Comparison of ENCODE assay signal across 8 mouse cellular contexts in genomic region chr3:123385118-123385485, GRCm38 (mm10). TPM values are rescaled to one million over a fixed set of nuclear protein-coding genes. Genes with fewer than 3 reads are reported as not detected.
DNase-seq lines count a peak whose midpoint lies in the region; ATAC-seq and TF ChIP-seq lines count a peak whose summit lies in the region.

No protein-coding gene starts in this region.

- peak overlapping the region; percentile 57 for H3K4me2 ChIP-seq in forebrain, embryonic 15.5 days (replicated peaks)
- H3K4me2 ChIP-seq in liver, postnatal 0 days (ENCODE audit: low read depth, low read length) = peak overlapping the region; percentile 89

- H3K9ac ChIP-seq in MEL (ENCODE audit: control insufficient read depth, low read depth, low read length, poor library complexity, severe bottlenecking) = peak overlapping the region; percentile 81
- peak overlapping the region; percentile 62 for H3K9ac ChIP-seq in forebrain, embryonic 15.5 days (replicated peaks)
- peak overlapping the region; percentile 82 for H3K9ac ChIP-seq in liver, postnatal 0 days (replicated peaks)

- no peaks in the 10 kb centered on the region for H3K27me3 ChIP-seq in kidney, adult 2 months (replicated peaks; ENCODE audit: control insufficient read depth, insufficient read depth, low read length)
- no peaks in the 10 kb centered on the region for H3K27me3 ChIP-seq in MEL (ENCODE audit: control insufficient read depth in 1 of 2, insufficient read depth in 2 of 2, low read length in 2 of 2)
- peaks cover 10% of the 10 kb centered on the region; the same call in 1 of the 2 replicates for H3K27me3 ChIP-seq in forebrain, embryonic 15.5 days
- no peaks in the 10 kb centered on the region for H3K27me3 ChIP-seq in liver, postnatal 0 days (ENCODE audit: insufficient read depth, low read length)

- no peak for DNase-seq in kidney, adult 2 months
- DNase-seq in kidney, postnatal 4 days = no peak
- no peak for DNase-seq in MEL (ENCODE audit: low read depth, low spot score)
- DNase-seq in liver, postnatal 0 days = no peak
- DNase-seq in urinary bladder, adult 2 months (ENCODE audit: low spot score) = no peak

- peaks cover 20% of the 10 kb centered on the region for H3K79me2 ChIP-seq in MEL (ENCODE audit: control insufficient read depth, insufficient read depth, low read length, poor library complexity)

- WGBS in kidney, adult 2 months = 5% methylated on average over 6 of the region's 6 CpGs
- WGBS in forebrain, embryonic 15.5 days = 11% methylated on average over 6 of the region's 6 CpGs
- 5% methylated on average over 6 of the region's 6 CpGs for WGBS in liver, postnatal 0 days (ENCODE audit: insufficient replicate concordance)

- no peak for TF ChIP-seq POLR2A in kidney, adult 2 months (IDR thresholded peaks at IDR 0.05; ENCODE audit: low read depth, low read length)
- TF ChIP-seq POLR2A in MEL (IDR thresholded peaks at IDR 0.05; ENCODE audit: control insufficient read depth in 1 of 2, insufficient read depth in 1 of 2, low read depth in 1 of 2, low read length in 2 of 2, poor library complexity in 1 of 2) = no peak

- no peaks in the 10 kb centered on the region for H3K4me1 ChIP-seq in kidney, adult 2 months (ENCODE audit: control insufficient read depth, insufficient read depth, low read length)
- peaks cover 0 to 9% of the 10 kb centered on the region in 2 experiments; a peak in 2 of 4 replicates for H3K4me1 ChIP-seq in MEL (ENCODE audit: control insufficient read depth in 1 of 2, insufficient read depth in 2 of 2, low read length in 2 of 2)
- H3K4me1 ChIP-seq in forebrain, embryonic 15.5 days = peaks cover 20% of the 10 kb centered on the region
- H3K4me1 ChIP-seq in liver, postnatal 0 days (ENCODE audit: insufficient read depth) = peaks cover 10% of the 10 kb centered on the region

- ATAC-seq in forebrain, embryonic 15.5 days (replicated peaks) = peak; percentile 7
- no peak for ATAC-seq in liver, postnatal 0 days
- ATAC-seq in megakaryocyte-erythroid progenitor cell, adult 5-6 weeks (replicated peaks; ENCODE audit: low FRiP score, low TSS enrichment, poor library complexity, severe bottlenecking) = no peak; the same call in 1 of the 2 replicates
- ATAC-seq in cerebellum, adult (ENCODE audit: insufficient number of reproducible peaks, low FRiP score, low TSS enrichment) = no peak

- H3K36me3 ChIP-seq in kidney, adult 2 months (ENCODE audit: control insufficient read depth, insufficient read depth, low read length) = no peaks in the 10 kb centered on the region; the same call in 1 of the 2 replicates
- H3K36me3 ChIP-seq in MEL (ENCODE audit: control insufficient read depth in 1 of 2, insufficient read depth in 2 of 2, low read length in 2 of 2) = peaks cover 3 to 12% of the 10 kb centered on the region in 2 experiments
- peaks cover 12% of the 10 kb centered on the region for H3K36me3 ChIP-seq in forebrain, embryonic 15.5 days
- peaks cover 5% of the 10 kb centered on the region; the same call in 1 of the 2 replicates for H3K36me3 ChIP-seq in liver, postnatal 0 days (replicated peaks; ENCODE audit: insufficient read depth, low read length)

- TF ChIP-seq RAD21 in MEL (IDR thresholded peaks at IDR 0.05; ENCODE audit: low read depth, low read length) = no peak

- peak overlapping the region; percentile 18; the same call in 1 of the 2 replicates for H3K27ac ChIP-seq in kidney, adult 2 months (ENCODE audit: insufficient read depth, low read depth, low read length)
- H3K27ac ChIP-seq in MEL (ENCODE audit: control insufficient read depth, low read depth, low read length) = peak overlapping the region; percentile 98
- peak overlapping the region; percentile 93 for H3K27ac ChIP-seq in forebrain, embryonic 15.5 days (replicated peaks)
- H3K27ac ChIP-seq in liver, postnatal 0 days (ENCODE audit: low read depth) = peak overlapping the region; percentile 96

- H3K9me3 ChIP-seq in MEL (replicated peaks; ENCODE audit: insufficient read depth, low read length) = no peaks in the 10 kb centered on the region
- H3K9me3 ChIP-seq in forebrain, embryonic 15.5 days = no peaks in the 10 kb centered on the region
- H3K9me3 ChIP-seq in liver, postnatal 0 days (ENCODE audit: low read length) = no peaks in the 10 kb centered on the region

- peak overlapping the region; percentile 91 for H3K4me3 ChIP-seq in kidney, adult 2 months (ENCODE audit: insufficient read depth, low read depth, low read length)
- H3K4me3 ChIP-seq in MEL (ENCODE audit: control insufficient read depth in 1 of 2, insufficient read depth in 1 of 2, low read depth in 2 of 2, low read length in 2 of 2) = peak overlapping the region; percentile 94
- peak overlapping the region; percentile 75 for H3K4me3 ChIP-seq in forebrain, embryonic 15.5 days
- peak overlapping the region; percentile 88 for H3K4me3 ChIP-seq in liver, postnatal 0 days (ENCODE audit: low read depth, low read length)

- TF ChIP-seq CTCF in kidney, adult 2 months (conservative IDR thresholded peaks at IDR 0.05; ENCODE audit: insufficient read depth, insufficient read length, low read depth, low read length) = no peak
- no peak for TF ChIP-seq CTCF in MEL (IDR thresholded peaks at IDR 0.05 in 2 of 3, conservative IDR thresholded peaks at IDR 0.05 in 1 of 3; ENCODE audit: control insufficient read depth in 1 of 3, insufficient read depth in 1 of 3, low read depth in 2 of 3, low read length in 3 of 3, poor library complexity in 1 of 3, severe bottlenecking in 1 of 3)
- no peak for TF ChIP-seq CTCF in liver, postnatal 0 days (IDR thresholded peaks at IDR 0.05; ENCODE audit: low read depth)

- TF ChIP-seq EP300 in MEL (IDR thresholded peaks at IDR 0.05; ENCODE audit: low read depth in 1 of 2, low read length in 2 of 2) = no peak
- TF ChIP-seq EP300 in liver, postnatal 0 days (IDR thresholded peaks at IDR 0.05; ENCODE audit: low read depth) = no peak

TF ChIP-seq in MEL, 35 proteins besides CTCF, POLR2A, EP300 and RAD21:
- no peak for TF ChIP-seq ZMIZ1 (IDR thresholded peaks at IDR 0.05; ENCODE audit: low read depth, low read length)
- peak; percentile 61; the same call in 1 of the 2 replicates for TF ChIP-seq BHLHE40 (IDR thresholded peaks at IDR 0.05; ENCODE audit: borderline replicate concordance, low read depth, low read length)

RNA-seq across cellular contexts. Expression of gene Mettl14, which starts 0.8 kb away (rescaled TPM):
- 3.4 and 4.1 TPM in 2 replicates for polyA plus RNA-seq in kidney, adult 2 months (2012; rRNA removed)
- total RNA-seq in MEL (2012; rRNA removed) = 8.5 and 9.0 TPM in 2 replicates
- polyA plus RNA-seq in MEL (2012; ENCODE audit: insufficient read depth in 1 of 2, insufficient read length in 2 of 2, low read depth in 1 of 2, low replicate concordance in 2 of 2, missing spikeins in 1 of 2) = 10 to 100 TPM in 1 of 2 experiments, not detected in 1; 18.8 TPM
- 28.3 and 30.3 TPM in 2 replicates for polyA plus RNA-seq in forebrain, embryonic 15.5 days (2015; fragmentation: Nextera tagmentation; extraction: Ambion mirVana)
- 5.0 and 5.3 TPM in 2 replicates for polyA plus RNA-seq in liver, postnatal 0 days (2015; fragmentation: Nextera tagmentation; extraction: Ambion mirVana)
- 19.5 and 24.2 TPM in 2 replicates for total RNA-seq in megakaryocyte-erythroid progenitor cell, adult 5-6 weeks (2014; fragmentation: Nextera tagmentation)
- total RNA-seq in megakaryocyte-erythroid progenitor cell, adult 5-6 weeks (2017) = 33.0 and 42.4 TPM in 2 replicates
- 12.6 and 15.4 TPM in 2 replicates for polyA plus RNA-seq in urinary bladder, adult 2 months (2012; rRNA removed)

Comparison
In these comparisons a context has a peak if more than half of its experiments do, and no peak if none do; other contexts are left out.
1. H3K27ac ChIP-seq: peak in every context shown above with its lines; median percentile 98 in MEL; 96 in liver, postnatal 0 days; 93 in forebrain, embryonic 15.5 days; 18 in kidney, adult 2 months.